Mouse (Mus musculus): ENCODE results near the gene Pou6f2.
A peak's percentile ranks its signal among the peaks of the same experiment; 100 is the strongest.

The Pou6f2 gene

GRCm38 (mm10) chr13:18397586-18397985 lies at the start of gene Pou6f2:
Gene Pou6f2 (minus strand): TSS chr13:18397686.
- DNase-seq (ENCODE audit: low read depth): no peak

- no peak for DNase-seq (ENCODE audit: low read depth)
These were observed 42.4 kb upstream of the Pou6f2 start for GRCm38 (mm10) chr13:18439858-18440257.

- no peak for DNase-seq (ENCODE audit: low read depth)
These were observed 9.8 kb downstream of the Pou6f2 start for GRCm38 (mm10) chr13:18387673-18388072.

- DNase-seq (ENCODE audit: low read depth): no peak
These were observed 34.1 kb downstream of the Pou6f2 start for GRCm38 (mm10) chr13:18363373-18363772.

- peak; percentile 3 for DNase-seq (ENCODE audit: low read depth)
These were observed 52.7 kb downstream of the Pou6f2 start for GRCm38 (mm10) chr13:18344580-18345333.

- DNase-seq (ENCODE audit: low read depth): no peak
These were observed 58.5 kb downstream of the Pou6f2 start for GRCm38 (mm10) chr13:18338910-18339501.

GRCm38 (mm10) chr13:18338022-18338421 lies 59.5 kb downstream of the Pou6f2 start:
- DNase-seq (ENCODE audit: low read depth): no peak

- no peak for DNase-seq (ENCODE audit: low read depth)
These were observed 63.5 kb downstream of the Pou6f2 start for GRCm38 (mm10) chr13:18334035-18334434.

- no peak for DNase-seq (ENCODE audit: low read depth)
These were observed 64.9 kb downstream of the Pou6f2 start for GRCm38 (mm10) chr13:18332596-18332995.

GRCm38 (mm10) chr13:18323980-18324678 lies 73.4 kb downstream of the Pou6f2 start:
- DNase-seq (ENCODE audit: low read depth): no peak

GRCm38 (mm10) chr13:18323407-18323806 lies 74.1 kb downstream of the Pou6f2 start:
- DNase-seq (ENCODE audit: low read depth): no peak

GRCm38 (mm10) chr13:18312613-18313012 lies 84.9 kb downstream of the Pou6f2 start:
- DNase-seq (ENCODE audit: low read depth): no peak

GRCm38 (mm10) chr13:18309024-18309423 lies 88.5 kb downstream of the Pou6f2 start:
- no peak for DNase-seq (ENCODE audit: low read depth)

- no peak for DNase-seq (ENCODE audit: low read depth)
These were observed 90.9 kb downstream of the Pou6f2 start for GRCm38 (mm10) chr13:18306506-18307145.

GRCm38 (mm10) chr13:18299966-18300365 lies 97.5 kb downstream of the Pou6f2 start:
- DNase-seq (ENCODE audit: low read depth): no peak

GRCm38 (mm10) chr13:18293438-18293837 lies 104.0 kb downstream of the Pou6f2 start:
- no peak for DNase-seq (ENCODE audit: low read depth)

- no peak for DNase-seq (ENCODE audit: low read depth)
These were observed 107.1 kb downstream of the Pou6f2 start for GRCm38 (mm10) chr13:18290253-18290914.

- DNase-seq (ENCODE audit: low read depth): no peak
These were observed 110.0 kb downstream of the Pou6f2 start for GRCm38 (mm10) chr13:18287536-18287935.

GRCm38 (mm10) chr13:18282361-18282982 lies 115.0 kb downstream of the Pou6f2 start:
- DNase-seq (ENCODE audit: low read depth): no peak

GRCm38 (mm10) chr13:18281084-18281483 lies 116.4 kb downstream of the Pou6f2 start:
- no peak for DNase-seq (ENCODE audit: low read depth)

GRCm38 (mm10) chr13:18253131-18253530 lies 144.4 kb downstream of the Pou6f2 start:
- DNase-seq (ENCODE audit: low read depth): no peak
